Mouse (Mus musculus) limb, embryonic 13.5 days (tissue): ENCODE measurements around the gene Dpm2. TPM values are rescaled to one million over a fixed set of nuclear protein-coding genes. Genes with fewer than 3 reads are reported as not detected.

Source experiments
- ATAC-seq: fragments of 200-750 bp; cut with Nextera tagmentation; 2 replicates; pipeline ENCODE4 v1.8.0; 2017; ENCODE audit warnings: low read depth, moderate number of reproducible peaks, moderate TSS enrichment; ENCODE audit not compliant: low FRiP score
- H3K27ac ChIP-seq: fragments of 300-500 bp; sonication (generic); 2 replicates; pipeline ENCODE4 v1.5.1; 2015; ENCODE audit warnings: inconsistent platforms, mild to moderate bottlenecking, moderate library complexity
- H3K27me3 ChIP-seq: fragments of 300-500 bp; sonication (generic); 2 replicates; pipeline ENCODE4 v1.6.1; 2015; ENCODE audit warnings: mild to moderate bottlenecking, inconsistent platforms
- H3K36me3 ChIP-seq: fragments of 300-500 bp; sonication (generic); 2 replicates; pipeline ENCODE4 v1.6.1; 2015; ENCODE audit warnings: inconsistent platforms, mild to moderate bottlenecking, moderate library complexity
- H3K4me1 ChIP-seq: fragments of 300-500 bp; sonication (generic); 2 replicates; pipeline ENCODE4 v1.6.1; 2015; ENCODE audit warnings: inconsistent platforms
- H3K4me2 ChIP-seq: fragments of 300-500 bp; sonication (generic); replicated peaks from 2 replicates; pipeline ENCODE4 v1.6.1; 2015; ENCODE audit warnings: inconsistent platforms, mild to moderate bottlenecking, moderate library complexity
- H3K4me3 ChIP-seq: fragments of 300-500 bp; sonication (generic); 2 replicates; pipeline ENCODE4 v1.5.1; 2015; ENCODE audit warnings: moderate library complexity, mild to moderate bottlenecking, inconsistent platforms
- H3K9ac ChIP-seq: fragments of 300-500 bp; sonication (generic); 2 replicates; pipeline ENCODE4 v1.6.1; 2015; ENCODE audit warnings: mild to moderate bottlenecking, inconsistent platforms
- H3K9me3 ChIP-seq: fragments of 300-500 bp; sonication (generic); 2 replicates; pipeline ENCODE4 v1.6.1; 2016; ENCODE audit warnings: inconsistent platforms
- WGBS: fragments of 180-500 bp; shearing (Covaris S2); methylation state at CpG from one replicate; pipeline ENCODE4 v1.1.7; 2015; 5-methylcytosine and 5-hydroxymethylcytosine counted together
- polyA plus RNA-seq: library from polyadenylated mRNA; unstranded; fragments of >200 nt; fragmentation: Nextera tagmentation; extraction: Ambion mirVana; gene quantifications from 2 replicates; pipeline ENCODE4 v1.2.1, GENCODE M21; 2015

Dpm2 gene
- polyA plus RNA-seq, 1 experiment from 2014 or later = 111 TPM

DNA sequence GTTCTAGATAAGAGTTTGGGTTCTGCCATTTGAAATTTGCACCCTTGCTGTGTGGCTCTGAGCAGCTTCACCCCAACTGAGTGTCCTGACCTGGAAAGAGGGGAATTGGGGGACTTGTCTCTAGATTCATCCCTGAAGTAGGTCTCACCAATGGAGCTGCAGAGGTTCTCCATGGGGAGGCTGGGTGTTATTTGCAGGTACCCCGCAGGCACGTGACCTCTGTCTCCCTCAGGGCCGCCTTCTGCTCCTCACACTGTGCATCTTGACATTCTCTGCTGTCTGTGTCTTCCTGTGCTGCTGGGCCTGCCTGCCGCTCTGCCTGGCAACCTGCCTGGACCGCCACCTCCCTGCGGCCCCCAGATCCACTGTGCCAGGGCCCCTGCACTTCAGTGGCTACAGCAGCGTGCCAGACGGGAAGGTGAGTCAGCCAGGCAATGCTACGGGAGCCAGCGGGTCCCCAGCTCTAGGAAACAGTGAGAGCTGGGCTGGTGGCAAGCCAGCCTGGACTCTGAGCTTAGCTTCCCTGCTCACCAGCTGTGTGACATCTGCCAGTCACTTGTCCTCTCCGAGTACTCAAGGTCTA lies 18.6 kb downstream of the Dpm2 start:
- Histone ChIP-seq H3K4me1 (peaks cover 35% of the 10 kb centered on the region), H3K27me3 (no peaks in the 10 kb centered on the region), H3K9ac (0 out of 2 replicates have a peak overlapping the region, but pooled peaks have one; percentile 48), H3K4me3 (no peak overlapping the region), H3K36me3 (peaks cover 21% of the 10 kb centered on the region), H3K4me2 (peak overlapping the region; percentile 27), H3K9me3 (no peaks in the 10 kb centered on the region), H3K27ac (no peak overlapping the region)
- 70% methylated on average over 11 of the region's 11 CpGs for WGBS
- ATAC-seq = no peak

DNA sequence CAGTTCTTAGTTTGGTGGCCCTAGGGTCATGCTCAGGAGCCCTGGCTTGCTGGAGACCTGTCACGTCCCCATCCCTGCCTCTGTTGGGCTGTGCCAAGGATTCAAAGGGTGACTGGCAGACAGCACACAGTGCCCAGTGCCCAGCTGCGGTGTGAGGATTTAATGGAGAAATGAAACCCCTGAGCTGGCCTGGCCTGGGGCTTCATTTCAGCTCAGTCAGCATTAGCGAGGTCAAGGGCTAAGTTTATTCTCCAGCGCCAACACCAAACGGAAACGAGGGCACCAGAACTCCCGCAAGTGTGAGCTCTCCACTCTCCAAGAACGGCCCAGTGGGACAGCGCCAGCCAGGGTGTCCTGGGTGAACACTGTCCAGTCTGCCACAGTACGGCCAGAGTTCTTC lies 19.6 kb downstream of the Dpm2 start:
- WGBS = 81% methylated on average over 10 of the region's 10 CpGs
- H3K9me3 ChIP-seq = no peaks in the 10 kb centered on the region
- no peak overlapping the region for H3K4me3 ChIP-seq
- H3K9ac ChIP-seq = no peak overlapping the region
- no peaks in the 10 kb centered on the region for H3K27me3 ChIP-seq
- peaks cover 26% of the 10 kb centered on the region for H3K36me3 ChIP-seq
- H3K27ac ChIP-seq = no peak overlapping the region
- ATAC-seq = no peak
- no peak overlapping the region for H3K4me2 ChIP-seq
- H3K4me1 ChIP-seq = peaks cover 35% of the 10 kb centered on the region

DNA sequence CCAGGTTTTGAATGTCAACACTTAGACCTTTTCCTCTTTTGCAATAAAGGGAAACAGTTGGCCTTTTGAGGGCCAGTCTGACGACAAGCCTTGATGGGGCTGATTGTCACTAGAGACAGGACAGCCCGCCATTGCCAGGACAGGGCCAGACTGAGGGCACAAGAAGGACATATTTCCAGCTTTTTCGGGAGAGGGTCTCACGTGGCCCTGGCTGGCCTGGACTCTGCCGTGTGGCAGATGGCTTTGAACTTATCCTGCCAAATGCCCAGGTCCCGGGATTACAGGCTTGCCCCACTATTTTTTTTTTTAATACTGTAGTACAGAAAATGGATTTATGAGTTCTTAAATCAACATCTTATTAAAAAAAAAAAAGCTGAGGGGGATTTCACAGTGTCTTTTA lies 20.6 kb downstream of the Dpm2 start:
- Histone ChIP-seq H3K4me1 (peaks cover 35% of the 10 kb centered on the region), H3K27me3 (no peaks in the 10 kb centered on the region), H3K9me3 (no peaks in the 10 kb centered on the region), H3K36me3 (peaks cover 35% of the 10 kb centered on the region), H3K4me2 (no peak overlapping the region), H3K4me3 (no peak overlapping the region), H3K9ac (no peak overlapping the region), H3K27ac (no peak overlapping the region)
- 47% methylated on average over 6 of the region's 6 CpGs for WGBS
- ATAC-seq = no peak

DNA sequence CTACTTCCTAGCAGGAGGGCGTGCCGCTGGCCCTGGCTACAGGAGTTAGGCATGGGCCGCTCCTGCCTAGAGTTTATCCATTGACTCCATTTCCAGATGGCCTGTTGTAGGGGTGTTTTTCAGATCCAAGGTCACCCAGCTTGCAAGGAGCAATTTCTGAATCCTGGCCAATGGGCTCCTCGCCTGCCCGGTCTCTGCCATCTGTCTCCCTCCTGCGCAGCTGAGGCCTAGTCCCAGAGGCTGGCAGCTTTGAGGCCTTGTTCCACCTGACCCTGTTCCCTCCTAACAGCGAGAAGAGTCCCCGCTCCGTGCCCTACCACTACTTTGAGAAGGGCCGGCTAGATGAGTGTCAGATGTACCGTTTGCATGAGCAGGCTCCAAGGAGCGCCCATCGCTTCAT lies 26.1 kb downstream of the Dpm2 start:
- H3K9me3 ChIP-seq = no peaks in the 10 kb centered on the region
- H3K4me3 ChIP-seq = no peak overlapping the region
- H3K9ac ChIP-seq = no peak overlapping the region
- H3K27me3 ChIP-seq = no peaks in the 10 kb centered on the region
- no peak overlapping the region for H3K27ac ChIP-seq
- H3K4me2 ChIP-seq = no peak overlapping the region
- H3K4me1 ChIP-seq = peaks cover 14% of the 10 kb centered on the region
- WGBS = 91% methylated on average over 13 of the region's 13 CpGs
- ATAC-seq = no peak
- H3K36me3 ChIP-seq = peaks cover 37% of the 10 kb centered on the region

DNA sequence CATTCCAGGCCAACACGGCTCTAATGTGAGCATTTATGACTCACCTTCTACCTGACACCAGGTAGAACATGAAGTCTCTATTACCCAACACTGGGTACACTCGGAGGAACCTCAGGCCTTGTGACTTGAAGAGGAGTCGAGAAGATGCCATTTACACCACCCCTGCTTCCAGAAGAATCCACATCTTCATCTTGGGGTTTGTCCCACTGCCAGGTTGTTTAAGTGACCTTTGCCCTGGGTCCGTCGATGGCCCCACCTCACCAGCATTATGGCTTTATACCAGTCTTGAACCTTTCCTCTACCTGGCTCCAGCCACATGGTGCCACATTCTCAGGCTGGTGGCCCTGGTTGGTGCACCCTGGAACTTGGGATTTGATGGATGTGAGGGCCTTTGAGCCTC lies 26.6 kb downstream of the Dpm2 start:
- H3K4me2 ChIP-seq = no peak overlapping the region
- peaks cover 17% of the 10 kb centered on the region for H3K4me1 ChIP-seq
- H3K9ac ChIP-seq = no peak overlapping the region
- no peaks in the 10 kb centered on the region for H3K9me3 ChIP-seq
- no peak overlapping the region for H3K27ac ChIP-seq
- H3K4me3 ChIP-seq = no peak overlapping the region
- 84% methylated on average over 5 of the region's 5 CpGs for WGBS
- no peak for ATAC-seq
- H3K27me3 ChIP-seq = no peaks in the 10 kb centered on the region
- peaks cover 37% of the 10 kb centered on the region for H3K36me3 ChIP-seq

DNA sequence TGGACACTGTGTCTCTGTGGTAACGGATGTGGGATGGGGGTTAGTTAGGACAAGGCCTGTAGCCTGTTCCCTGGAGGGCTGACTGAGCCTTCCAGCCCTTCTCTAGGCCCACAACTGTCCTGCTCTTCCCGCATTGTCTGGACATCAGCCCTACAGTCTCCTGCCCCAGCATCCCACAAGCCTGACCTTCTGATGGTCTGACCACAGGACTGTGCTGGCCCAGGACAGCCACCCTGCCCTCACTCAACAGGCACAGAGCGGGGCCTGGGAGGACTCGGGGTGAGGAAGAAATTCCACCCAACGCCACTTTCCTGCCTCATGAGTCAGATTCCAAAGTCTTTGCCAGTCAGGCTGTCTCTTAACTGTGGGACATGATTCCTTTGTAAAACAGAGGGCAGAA lies 27.0 kb downstream of the Dpm2 start:
- peaks cover 20% of the 10 kb centered on the region for H3K4me1 ChIP-seq
- H3K36me3 ChIP-seq = peaks cover 37% of the 10 kb centered on the region
- H3K9me3 ChIP-seq = no peaks in the 10 kb centered on the region
- no peak overlapping the region for H3K9ac ChIP-seq
- 89% methylated on average over 5 of the region's 5 CpGs for WGBS
- H3K4me3 ChIP-seq = no peak overlapping the region
- no peaks in the 10 kb centered on the region for H3K27me3 ChIP-seq
- no peak for ATAC-seq
- H3K4me2 ChIP-seq = no peak overlapping the region
- H3K27ac ChIP-seq = no peak overlapping the region

DNA sequence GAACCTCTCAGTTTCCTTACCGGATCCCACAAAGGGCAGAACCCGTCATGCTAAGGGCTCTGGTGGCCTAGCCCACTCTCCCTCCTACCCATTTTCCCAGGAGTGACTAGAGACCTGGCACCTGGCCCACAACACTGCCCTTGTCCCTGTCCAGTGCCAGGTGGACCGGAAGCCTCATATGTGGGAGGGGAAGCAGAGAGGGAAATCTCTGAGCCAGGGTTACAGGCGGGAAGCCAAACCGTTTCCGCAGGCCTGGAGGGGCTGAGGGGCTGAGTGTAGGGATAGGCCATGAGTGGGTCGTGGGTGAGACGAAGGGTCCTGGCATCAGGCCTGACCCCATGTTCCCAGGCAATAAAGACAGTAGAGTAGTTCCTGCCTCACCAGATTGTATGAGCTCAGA lies 27.8 kb downstream of the Dpm2 start:
- Histone ChIP-seq H3K4me3 (no peak overlapping the region), H3K36me3 (peaks cover 36% of the 10 kb centered on the region), H3K9me3 (no peaks in the 10 kb centered on the region), H3K4me1 (peaks cover 20% of the 10 kb centered on the region), H3K9ac (no peak overlapping the region), H3K27me3 (no peaks in the 10 kb centered on the region), H3K27ac (no peak overlapping the region; the same call in 1 of the 2 replicates), H3K4me2 (no peak overlapping the region)
- no peak for ATAC-seq
- 88% methylated on average over 8 of the region's 8 CpGs for WGBS

DNA sequence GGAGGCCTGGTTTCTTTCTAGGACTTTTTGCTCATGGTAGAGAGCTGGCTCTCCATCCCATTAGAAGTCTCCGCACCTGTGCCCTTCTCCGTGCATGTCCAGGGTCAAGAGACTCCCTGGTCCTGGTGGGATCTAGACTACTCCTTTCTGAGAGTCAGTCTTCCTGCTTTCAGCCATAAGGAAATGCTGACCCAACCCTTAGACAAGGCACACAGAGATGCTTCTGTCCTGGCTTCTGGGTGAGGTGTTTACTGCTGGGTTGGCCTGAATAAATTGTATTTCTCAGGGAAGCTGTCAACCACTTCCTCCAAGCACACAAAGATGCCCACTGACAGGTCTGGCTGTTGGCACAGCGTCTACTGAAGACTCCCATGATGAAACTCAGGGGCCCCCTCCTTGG lies 28.8 kb downstream of the Dpm2 start, which contains the start of gene St6galnac6:
TSS of gene St6galnac6 (plus strand) at position 301 of the 400 bp plus-strand sequence.
- Histone ChIP-seq H3K4me3 (no peak within 1 kb of the TSS), H3K36me3 (peaks cover 28% of the 10 kb centered on the region), H3K27ac (no peak within 1 kb of the TSS; the same call in 1 of the 2 replicates), H3K4me1 (peaks cover 20% of the 10 kb centered on the region), H3K4me2 (no peak within 1 kb of the TSS), H3K9me3 (no peaks in the 10 kb centered on the region), H3K9ac (no peak within 1 kb of the TSS), H3K27me3 (no peaks in the 10 kb centered on the region)
- no peak for ATAC-seq
- 88% methylated on average over 3 of the region's 3 CpGs for WGBS

DNA sequence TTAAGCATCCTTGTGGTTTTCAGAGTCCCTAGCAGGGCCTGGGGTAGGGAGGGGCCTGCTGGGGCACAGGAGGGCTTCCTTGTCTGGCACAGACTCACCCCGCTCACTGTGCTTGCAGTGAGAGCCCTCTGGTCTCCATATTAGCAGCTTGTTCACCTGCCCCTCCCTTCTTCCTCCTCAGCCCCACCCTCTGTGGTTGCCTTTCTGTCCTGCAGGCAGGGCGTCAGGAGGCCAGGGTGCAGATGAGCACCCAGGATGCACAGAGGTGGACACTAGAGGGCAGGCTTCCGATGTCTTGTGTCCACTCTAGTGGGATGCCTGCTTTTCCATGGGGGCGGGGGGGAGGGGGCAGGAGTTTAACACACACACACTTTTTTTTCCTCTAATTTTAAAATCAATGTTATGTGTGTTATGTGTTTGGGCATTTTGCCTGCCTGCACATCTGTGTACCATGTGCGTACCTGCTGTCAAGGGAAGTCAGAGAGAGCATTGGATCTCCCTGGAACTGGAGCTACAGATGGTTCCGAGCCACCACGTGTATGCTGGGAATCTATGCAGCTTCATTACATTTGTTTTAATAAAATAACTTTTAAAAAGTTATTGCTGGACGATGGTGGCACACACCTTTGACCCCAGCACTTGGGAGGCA lies 30.9 kb downstream of the Dpm2 start:
- peak overlapping the region; percentile 76; the same call in 1 of the 2 replicates for H3K27ac ChIP-seq

DNA sequence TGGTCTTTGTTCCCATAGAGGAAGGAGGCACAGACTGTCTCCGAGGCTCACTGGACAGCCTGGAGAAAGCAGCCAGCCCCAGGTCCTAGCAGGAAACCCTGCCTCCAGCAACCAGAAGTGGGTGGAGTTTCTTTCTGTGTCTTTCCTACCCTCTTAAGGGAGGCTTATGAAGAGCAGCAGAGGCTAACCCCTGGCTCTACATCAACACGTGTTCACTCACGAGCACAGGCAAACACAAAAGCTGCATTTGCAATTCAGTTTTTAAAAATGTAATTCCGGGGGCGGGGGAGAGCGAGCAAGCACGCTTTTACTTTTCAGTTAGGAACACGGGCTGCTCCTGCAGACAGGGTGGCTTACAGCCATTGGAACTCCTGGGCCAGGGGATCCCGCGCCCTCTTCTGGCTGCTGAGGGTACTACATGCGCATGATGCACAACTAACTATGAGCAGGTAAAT lies 32.0 kb downstream of the Dpm2 start:
- peak; percentile 58; the same call in 1 of the 2 replicates for ATAC-seq
- Histone ChIP-seq H3K4me1 (peaks cover 27% of the 10 kb centered on the region), H3K27ac (peak overlapping the region; percentile 76), H3K9ac (0 out of 2 replicates have a peak overlapping the region, but pooled peaks have one; percentile 3), H3K4me2 (peak overlapping the region; percentile 59), H3K9me3 (no peaks in the 10 kb centered on the region), H3K4me3 (peak overlapping the region; percentile 39), H3K27me3 (no peaks in the 10 kb centered on the region), H3K36me3 (peaks cover 4% of the 10 kb centered on the region)
- WGBS = under 1% methylated on average over 11 of the region's 11 CpGs

More for the DNA sequence above, 30.9 kb downstream of the Dpm2 start:
- Histone ChIP-seq H3K9me3 (no peaks in the 10 kb centered on the region), H3K9ac (0 out of 2 replicates have a peak overlapping the region, but pooled peaks have one; percentile 43), H3K36me3 (peaks cover 15% of the 10 kb centered on the region), H3K4me2 (peak overlapping the region; percentile 59; the same call in 1 of the 2 replicates), H3K4me3 (no peak overlapping the region), H3K27me3 (no peaks in the 10 kb centered on the region), H3K4me1 (peaks cover 20% of the 10 kb centered on the region)
- WGBS = 29% methylated on average over 8 of the region's 8 CpGs
- peak; percentile 60 for ATAC-seq

DNA sequence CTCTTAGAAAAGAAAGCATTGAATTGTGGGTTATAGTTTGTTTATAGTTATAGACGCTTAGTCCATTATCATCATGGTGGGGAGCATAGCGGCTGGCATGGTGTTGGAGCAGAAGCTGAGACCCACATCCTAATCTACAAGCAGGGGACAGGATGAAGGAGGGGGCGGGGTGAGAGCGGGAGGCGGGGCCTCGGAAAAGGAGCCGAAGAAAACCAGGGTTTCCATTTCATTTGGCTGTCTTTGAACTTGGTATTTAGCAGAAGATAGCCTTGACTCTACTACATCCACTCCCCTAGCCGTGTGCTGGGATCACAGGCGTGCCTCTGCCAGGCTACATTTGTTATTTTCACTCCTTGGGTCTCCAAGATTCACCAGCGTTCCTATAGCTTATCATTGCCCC lies 34.0 kb downstream of the Dpm2 start:
- no peak overlapping the region for H3K4me3 ChIP-seq
- H3K9ac ChIP-seq = no peak overlapping the region
- 44% methylated on average over 10 of the region's 10 CpGs for WGBS
- H3K36me3 ChIP-seq = no peaks in the 10 kb centered on the region
- ATAC-seq = no peak
- H3K4me2 ChIP-seq = no peak overlapping the region
- peaks cover 44% of the 10 kb centered on the region for H3K4me1 ChIP-seq
- H3K27ac ChIP-seq = no peak overlapping the region
- no peaks in the 10 kb centered on the region for H3K9me3 ChIP-seq
- no peaks in the 10 kb centered on the region for H3K27me3 ChIP-seq
